Mouse (Mus musculus) bone marrow, adult 2 months (tissue): ENCODE results near the gene Slc17a5. TPM values are rescaled to one million over a fixed set of nuclear protein-coding genes. Genes with fewer than 3 reads are reported as not detected.
"Not testable (repeated sequence)": the region's sequence is repeated elsewhere in the genome, so short reads cannot be mapped to it uniquely, and the experiment has no call there.

Experiments used
- H3K27ac ChIP-seq: fragments of 200-500 bp; 2 replicates; pipeline ENCODE4 v1.5.1; 2012; ENCODE audit warnings: low read depth, mild to moderate bottlenecking, control low read depth, inconsistent platforms, low read length; ENCODE audit not compliant: control insufficient read depth, poor library complexity, insufficient read depth
- H3K4me1 ChIP-seq: fragments of 200-500 bp; 2 replicates; pipeline ENCODE4 v1.6.1; 2011; ENCODE audit warnings: low read length; ENCODE audit not compliant: control insufficient read depth, insufficient read depth
- H3K4me3 ChIP-seq: fragments of 200-500 bp; replicated peaks from 2 replicates; pipeline ENCODE3; 2011; ENCODE audit warnings: mild to moderate bottlenecking, low read depth, low read length, control low read depth; ENCODE audit not compliant: control insufficient read depth
- CTCF ChIP-seq: fragments of 200-500 bp; IDR thresholded peaks from 2 replicates; pipeline ENCODE4 v1.5.1; 2011; ENCODE audit warnings: low read length, control low read depth; ENCODE audit not compliant: control insufficient read depth, insufficient read depth
- POLR2A ChIP-seq: fragments of 200-500 bp; IDR thresholded peaks from 2 replicates; pipeline ENCODE4 v1.6.1; 2011; ENCODE audit warnings: low read depth, mild to moderate bottlenecking, control low read depth, low read length, borderline replicate concordance; ENCODE audit not compliant: control insufficient read depth
- WGBS: fragments of 180-500 bp; shearing (Covaris S2); methylation state at CpG from one replicate; pipeline ENCODE4 v1.1.7; 2018; 5-methylcytosine and 5-hydroxymethylcytosine counted together
- polyA plus RNA-seq: library from polyadenylated mRNA; stranded (reverse); fragments of >200 nt; gene quantifications from 2 replicates; pipeline ENCODE4 v1.2.4, GENCODE M21; 2011; ENCODE audit warnings: low replicate concordance; ENCODE audit not compliant: missing spikeins, insufficient read depth, insufficient read length

Gene Slc17a5
- polyA plus RNA-seq, 1 experiment: 2.3 TPM

DNA sequence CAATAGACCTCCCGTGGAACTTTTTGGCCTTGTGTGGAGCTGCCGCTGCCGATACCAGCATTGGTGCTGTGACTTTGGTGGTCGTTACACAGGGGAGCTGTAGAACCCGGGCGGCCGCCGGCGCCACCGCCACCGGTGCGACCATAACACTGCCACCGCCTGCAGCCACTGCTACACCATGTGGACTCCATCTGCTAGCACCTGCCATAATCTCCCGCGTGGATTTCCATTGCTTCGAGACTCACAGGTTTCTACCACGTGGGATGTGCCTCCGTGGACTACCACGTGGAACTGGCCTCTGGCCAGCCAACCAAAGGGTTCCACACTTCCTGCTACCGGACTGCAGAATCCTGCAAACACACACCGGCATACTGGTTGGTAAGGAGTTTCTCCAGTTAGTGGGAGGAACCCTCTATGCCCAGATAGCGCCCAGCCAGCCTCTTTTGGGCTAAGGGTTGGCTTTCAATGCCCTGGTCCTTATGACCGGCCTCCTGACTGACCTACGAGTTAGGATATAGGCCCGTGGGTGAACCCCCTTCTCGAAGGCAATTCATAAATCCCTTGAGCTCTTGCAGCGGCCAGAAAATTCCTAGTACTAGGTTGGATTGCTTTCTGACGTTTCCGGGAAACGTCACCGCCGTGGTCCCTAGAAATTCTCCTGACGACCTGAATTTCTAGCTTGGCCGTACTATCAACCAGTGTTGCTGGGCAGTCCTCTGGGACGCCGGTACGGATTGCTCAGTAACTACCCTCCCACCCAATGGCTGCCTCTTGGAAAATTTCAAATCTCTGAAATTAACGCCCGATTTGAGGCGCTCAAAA is 66.8 kb downstream of the Slc17a5 start:
- Histone ChIP-seq H3K27ac (no peak overlapping the region), H3K4me1 (peaks cover 2% of the 10 kb centered on the region; the same call in 1 of the 2 replicates), H3K4me3 (peak overlapping the region; percentile 50)
- WGBS: 4% methylated on average over 40 of the region's 40 CpGs
- TF ChIP-seq CTCF (no peak), POLR2A (no peak)

DNA sequence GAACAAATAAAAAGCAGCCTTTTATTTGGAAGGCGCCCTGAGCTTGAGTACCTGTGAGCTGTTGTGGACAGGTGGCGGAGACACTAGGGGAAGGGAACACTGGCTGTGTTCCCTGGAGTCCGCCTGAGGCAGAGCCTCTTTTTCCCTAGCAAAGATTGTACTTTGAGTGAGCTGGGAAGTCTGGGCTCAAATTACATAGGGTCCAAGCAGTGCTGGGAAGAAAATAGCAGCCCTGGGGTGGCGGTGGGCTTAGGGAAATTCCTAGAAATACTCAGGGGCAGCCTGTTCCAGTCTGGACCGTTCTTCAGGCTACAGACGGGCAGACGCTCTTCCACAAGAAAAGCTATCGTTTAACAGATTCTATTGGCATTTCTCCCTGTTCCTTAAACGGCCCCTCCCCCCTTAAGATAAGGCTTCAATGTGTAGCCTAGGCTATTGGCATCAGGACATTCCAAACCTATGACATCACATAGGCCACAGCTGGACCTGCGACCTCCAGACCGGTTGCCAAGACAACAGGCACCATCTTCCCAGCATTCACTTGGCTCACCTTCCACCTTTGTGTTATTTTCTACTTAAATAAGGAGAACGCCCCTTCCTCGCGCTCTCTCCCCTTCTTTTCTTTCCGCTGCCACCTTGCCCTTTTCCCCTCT is 67.6 kb downstream of the Slc17a5 start:
- peaks cover 2% of the 10 kb centered on the region; the same call in 1 of the 2 replicates for H3K4me1 ChIP-seq
- 42% methylated on average over 15 of the region's 15 CpGs for WGBS
- no peak overlapping the region for H3K27ac ChIP-seq
- TF ChIP-seq POLR2A (no peak), CTCF (no peak)
- no peak overlapping the region for H3K4me3 ChIP-seq

- 75% methylated on average over 3 of the region's 3 CpGs for WGBS
- not testable (repeated sequence) for H3K4me3 ChIP-seq, H3K4me1 ChIP-seq, H3K27ac ChIP-seq
Observed at GRCm38 (mm10) chr9:78517237-78517636, 70.6 kb downstream of the Slc17a5 start.

GRCm38 (mm10) chr9:78516125-78516524 is 71.7 kb downstream of the Slc17a5 start:
- 70% methylated on average over 3 of the region's 3 CpGs for WGBS
- TF ChIP-seq POLR2A: no peak
- TF ChIP-seq CTCF: no peak
- Histone ChIP-seq H3K4me1 (peaks cover 2% of the 10 kb centered on the region; the same call in 1 of the 2 replicates), H3K4me3 (no peak overlapping the region), H3K27ac (no peak overlapping the region)

GRCm38 (mm10) chr9:78514681-78515080 is 73.2 kb downstream of the Slc17a5 start:
- no peak overlapping the region for H3K27ac ChIP-seq
- no peak overlapping the region for H3K4me3 ChIP-seq
- TF ChIP-seq POLR2A (no peak), CTCF (no peak)
- 80% methylated on average over 4 of the region's 4 CpGs for WGBS
- H3K4me1 ChIP-seq: no peaks in the 10 kb centered on the region

DNA sequence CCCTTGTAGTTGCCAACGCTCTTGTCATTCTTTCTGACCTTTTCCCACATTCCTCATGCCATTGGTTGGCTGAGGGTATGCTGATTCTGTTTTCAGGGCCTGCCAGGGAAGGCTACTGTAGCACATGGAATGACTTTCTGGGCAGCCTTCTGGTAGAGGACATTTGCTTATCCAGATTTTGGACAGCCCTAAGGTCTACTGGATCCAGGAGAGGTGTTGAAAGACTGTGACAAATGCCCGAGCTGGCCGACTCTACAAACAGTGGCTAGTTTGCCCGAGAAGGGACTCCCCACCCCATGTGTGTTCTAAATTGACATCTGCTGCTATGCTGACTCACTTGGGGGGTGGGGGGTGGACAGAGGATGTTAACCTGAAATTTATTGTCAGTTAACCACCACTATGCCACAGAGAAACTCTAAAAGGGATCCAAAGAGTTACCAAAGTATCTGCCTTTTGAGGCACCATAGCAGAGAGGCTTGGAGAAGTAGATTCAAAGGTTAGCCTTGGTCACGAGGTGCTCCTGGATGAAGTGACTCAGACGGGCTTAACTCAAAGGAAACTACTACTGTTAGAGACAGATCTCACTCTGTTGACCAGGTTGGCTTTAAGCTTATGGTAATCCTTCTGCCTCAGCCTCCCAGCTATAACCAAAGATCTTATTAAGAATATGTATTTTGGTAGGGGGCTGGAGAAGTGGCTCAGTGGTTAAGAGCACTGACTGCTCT is 73.9 kb downstream of the Slc17a5 start:
- 42% methylated on average over 6 of the region's 6 CpGs for WGBS
- no peak overlapping the region for H3K4me3 ChIP-seq
- no peak overlapping the region for H3K27ac ChIP-seq
- no peak for TF ChIP-seq CTCF
- H3K4me1 ChIP-seq: no peaks in the 10 kb centered on the region

- TF ChIP-seq POLR2A (no peak), CTCF (no peak)
- H3K27ac ChIP-seq: no peak overlapping the region
- no peaks in the 10 kb centered on the region for H3K4me1 ChIP-seq
- 87% methylated on average over 5 of the region's 5 CpGs for WGBS
- H3K4me3 ChIP-seq: no peak overlapping the region
Observed at GRCm38 (mm10) chr9:78511705-78512104, 76.1 kb downstream of the Slc17a5 start.

DNA sequence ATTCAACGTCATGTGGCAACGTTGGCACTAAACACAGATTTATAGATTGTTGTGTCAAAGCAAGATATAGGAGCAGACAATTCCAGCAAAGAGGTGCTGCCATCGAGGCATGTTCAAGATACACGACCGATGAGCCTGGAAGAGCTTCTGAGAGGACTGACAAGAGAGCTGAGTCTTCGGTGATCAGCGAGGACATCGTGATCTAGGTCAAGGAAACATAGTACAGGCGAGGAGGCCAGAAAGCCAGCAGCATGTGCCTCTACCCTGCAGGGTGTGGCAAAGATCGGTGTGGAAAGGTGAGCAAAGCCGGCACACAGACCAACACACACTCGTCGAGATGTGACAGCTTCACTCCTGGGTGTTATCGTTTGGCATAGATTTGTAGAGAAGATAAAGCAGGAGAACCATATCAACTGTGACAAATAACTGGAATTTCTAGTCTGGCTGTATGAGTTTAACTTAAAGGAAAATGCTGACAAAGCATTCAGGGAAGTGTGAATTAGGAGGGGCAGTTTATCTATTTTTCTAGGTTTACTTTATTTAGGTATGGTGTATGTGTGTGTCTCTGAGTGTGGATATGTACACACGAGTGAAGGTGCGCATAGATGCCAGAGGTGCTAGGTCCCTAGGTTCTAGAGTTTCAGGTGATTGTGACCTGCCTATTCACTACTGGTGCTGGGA is 79.6 kb downstream of the Slc17a5 start:
- Histone ChIP-seq H3K27ac (no peak overlapping the region), H3K4me3 (no peak overlapping the region), H3K4me1 (no peaks in the 10 kb centered on the region)
- TF ChIP-seq CTCF: no peak
- TF ChIP-seq POLR2A: no peak
- 78% methylated on average over 16 of the region's 16 CpGs for WGBS
